Mouse (Mus musculus) lung, adult 2 months (tissue): ENCODE measurements around the gene Rassf3.

Experiments
- CTCF ChIP-seq: fragments of 200-500 bp; IDR thresholded peaks from 2 replicates; pipeline ENCODE4 v1.5.1; 2011; ENCODE audit warnings: mild to moderate bottlenecking, low read length, control low read depth; ENCODE audit not compliant: insufficient read depth
- POLR2A ChIP-seq: fragments of 200-500 bp; IDR thresholded peaks from 2 replicates; pipeline ENCODE4 v1.6.1; 2011; ENCODE audit warnings: low read depth, mild to moderate bottlenecking, control low read depth, low read length, borderline replicate concordance; ENCODE audit errors: extremely low read depth

- no peak for TF ChIP-seq POLR2A
- no peak for TF ChIP-seq CTCF
Measured at GRCm38 (mm10) chr10:121476968-121477337, 806 bp upstream of the Rassf3 start.
